Mouse (Mus musculus): ENCODE results near the gene Igsf21. TPM values are rescaled to one million over a fixed set of nuclear protein-coding genes. Genes with fewer than 3 reads are reported as not detected.

The Igsf21 gene
- polyA plus RNA-seq, 1 experiment from 2014 or later = 1.4 TPM

DNA sequence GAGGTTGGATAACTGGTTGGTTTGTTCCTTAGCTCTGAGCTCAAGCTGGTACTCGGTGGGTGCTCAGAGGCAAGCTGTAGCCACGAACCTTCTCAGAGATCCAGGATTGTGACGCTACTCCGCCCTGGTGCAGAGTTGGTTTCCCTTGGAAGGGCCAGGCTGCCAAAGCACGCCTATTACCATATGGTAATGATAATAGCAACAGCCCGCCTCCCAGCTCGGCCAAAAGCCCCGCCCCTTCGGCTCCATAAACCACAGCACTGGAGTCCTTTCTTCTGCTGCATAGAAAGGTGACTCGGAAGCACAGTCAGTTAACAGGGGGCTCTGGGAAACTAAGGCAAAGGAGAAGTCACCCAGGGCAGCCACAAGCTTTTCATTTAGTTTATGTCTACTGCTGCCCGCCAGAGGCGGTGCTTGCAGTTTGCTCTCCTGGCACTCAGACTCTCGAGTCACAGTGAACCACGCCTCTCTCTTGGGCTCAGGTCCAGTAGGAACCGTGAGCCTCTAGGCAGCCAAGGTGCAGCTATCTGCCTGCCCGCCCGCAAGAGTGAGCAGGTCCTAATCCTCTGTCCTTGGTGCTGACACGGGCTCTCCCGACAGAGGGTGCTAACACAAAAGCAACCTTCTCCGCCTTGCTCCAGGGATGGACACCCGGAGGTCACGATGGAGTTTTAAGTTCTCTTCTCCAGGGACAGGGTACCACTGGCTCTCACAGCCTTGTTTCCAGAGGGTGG is 2.6 kb upstream of the Igsf21 start:
- Histone ChIP-seq H3K4me1 (peaks cover 28% of the 10 kb centered on the region), H3K36me3 (no peaks in the 10 kb centered on the region), H3K4me2 (no peak overlapping the region), H3K27ac (no peak overlapping the region), H3K4me3 (replicated peaks) (no peak overlapping the region), H3K9me3 (replicated peaks) (no peaks in the 10 kb centered on the region), H3K9ac (no peak overlapping the region), H3K27me3 (peaks cover 92% of the 10 kb centered on the region)
- WGBS = 4% methylated on average over 22 of the region's 22 CpGs
- ATAC-seq (replicated peaks; ENCODE audit: low FRiP score) = no peak

DNA sequence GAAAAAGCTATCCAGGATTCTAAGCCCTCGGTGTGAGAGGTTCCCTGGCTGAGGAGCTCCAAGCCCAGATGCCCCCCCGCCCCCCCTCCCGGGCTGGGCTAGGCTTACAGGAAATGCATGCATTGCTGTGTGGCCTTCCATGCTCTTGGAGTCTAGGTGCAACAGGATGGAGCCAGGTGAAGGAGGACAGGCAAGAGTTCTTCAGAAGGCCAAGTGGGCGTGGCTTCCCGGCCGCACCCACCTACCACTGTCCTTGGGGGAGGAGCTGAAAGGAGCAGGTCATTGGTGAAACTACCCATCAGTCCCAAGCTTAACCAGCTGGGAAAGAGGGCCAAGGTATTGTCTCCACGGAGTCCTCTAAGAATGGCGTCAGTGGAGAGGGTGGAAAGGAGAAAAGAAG is 1.8 kb upstream of the Igsf21 start:
- Histone ChIP-seq H3K27me3 (peaks cover 96% of the 10 kb centered on the region), H3K9me3 (replicated peaks) (no peaks in the 10 kb centered on the region), H3K36me3 (no peaks in the 10 kb centered on the region), H3K4me1 (peaks cover 36% of the 10 kb centered on the region), H3K4me3 (replicated peaks) (no peak overlapping the region), H3K27ac (no peak overlapping the region), H3K9ac (no peak overlapping the region), H3K4me2 (no peak overlapping the region)
- 2% methylated on average over 8 of the region's 8 CpGs for WGBS
- ATAC-seq (replicated peaks; ENCODE audit: low FRiP score) = no peak

DNA sequence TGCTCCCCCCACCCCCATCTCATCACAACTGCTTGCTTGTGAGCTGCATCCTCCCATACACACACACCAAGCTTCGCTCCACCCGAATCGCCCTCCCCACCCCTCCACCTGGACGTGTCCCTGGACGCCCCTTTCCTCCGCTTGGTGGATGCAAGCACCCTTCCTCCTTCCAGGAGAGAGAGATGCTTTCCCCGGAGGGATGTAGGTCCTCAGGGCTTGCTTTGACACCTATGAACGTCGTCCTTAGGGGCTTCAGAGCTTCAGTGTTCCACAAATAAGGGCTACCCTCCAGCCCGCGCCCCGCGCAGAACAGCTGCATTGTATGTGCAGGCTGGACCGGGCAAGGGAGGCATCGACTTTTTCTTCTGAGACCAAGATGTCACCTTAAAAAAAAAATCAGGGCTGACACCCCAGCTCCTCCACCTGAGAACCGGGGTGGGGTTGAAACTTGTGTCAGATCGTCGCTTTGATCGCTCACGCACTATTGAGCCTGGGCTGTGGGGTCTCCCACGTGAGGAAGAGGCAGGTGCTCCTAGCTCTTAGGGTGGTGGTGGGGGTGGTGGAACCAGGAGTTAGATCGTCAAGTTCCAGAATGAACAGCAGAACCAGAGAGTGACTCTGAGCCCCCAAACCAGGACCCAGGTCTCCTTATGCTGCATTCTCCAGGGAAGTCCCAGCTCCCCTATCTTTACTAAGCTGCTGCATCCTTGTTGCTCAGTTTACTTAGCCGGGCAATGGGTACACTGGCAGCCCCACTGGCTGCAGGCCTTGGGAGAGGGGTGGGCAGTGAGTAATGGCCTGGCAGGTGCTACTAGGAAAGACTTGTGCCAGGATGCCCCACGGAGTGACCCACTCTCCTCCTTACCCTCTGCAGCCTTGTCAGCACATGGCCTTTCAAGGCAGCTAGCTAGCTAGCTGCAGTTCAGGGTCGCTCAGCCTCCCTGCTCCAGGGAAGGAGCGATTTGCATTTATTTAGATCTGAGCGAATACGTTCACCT is 721 bp upstream of the Igsf21 start:
- Histone ChIP-seq H3K4me2 (peak overlapping the region; percentile 57), H3K27me3 (peaks cover 99% of the 10 kb centered on the region), H3K9ac (no peak overlapping the region), H3K36me3 (no peaks in the 10 kb centered on the region), H3K4me1 (peaks cover 44% of the 10 kb centered on the region), H3K4me3 (replicated peaks) (peak overlapping the region; percentile 37; the same call in 1 of the 2 replicates), H3K9me3 (replicated peaks) (no peaks in the 10 kb centered on the region), H3K27ac (no peak overlapping the region)
- ATAC-seq (replicated peaks; ENCODE audit: low FRiP score) = no peak
- WGBS = 7% methylated on average over 28 of the region's 28 CpGs

DNA sequence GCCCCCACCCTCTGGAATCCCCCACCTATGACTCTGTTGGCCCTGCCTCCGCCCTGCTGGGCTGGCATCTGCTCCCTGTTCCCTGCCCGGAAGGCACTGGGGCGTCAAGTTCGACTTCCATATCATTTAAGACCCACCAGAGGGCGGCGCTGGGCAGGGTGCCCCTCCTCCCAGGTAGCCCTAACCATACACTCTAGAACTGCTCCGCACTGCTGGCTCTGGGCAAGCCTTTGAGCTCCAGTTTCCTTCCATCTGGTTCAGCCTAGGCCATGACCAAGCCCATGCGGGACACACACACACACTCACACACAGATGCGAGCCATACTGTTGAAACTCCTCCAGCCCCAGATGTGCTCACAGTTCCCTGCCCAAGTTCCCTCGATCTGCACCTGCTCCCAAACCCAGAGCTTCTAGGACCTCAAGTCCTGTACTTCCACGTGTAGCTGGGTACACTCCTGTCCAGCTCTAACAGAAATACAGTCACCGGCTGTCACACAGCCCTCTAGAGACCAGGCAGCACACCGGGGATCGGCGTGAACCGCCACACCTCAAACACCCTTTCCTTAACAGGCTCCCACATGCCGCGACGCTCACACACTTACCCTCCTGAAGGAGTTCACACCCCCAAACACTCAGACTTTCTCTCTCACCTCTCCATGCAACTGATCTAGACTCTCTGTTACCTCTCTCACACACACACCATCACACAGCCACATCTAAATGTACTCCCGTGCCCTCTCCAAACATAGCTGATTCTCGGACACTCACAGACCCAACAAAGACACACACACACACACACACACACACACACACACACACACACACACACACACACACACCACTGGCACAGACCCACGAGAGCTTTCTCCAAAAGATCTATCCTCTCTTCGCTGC is 1.1 kb downstream of the Igsf21 start:
- Histone ChIP-seq H3K9ac (no peak overlapping the region), H3K4me2 (peak overlapping the region; percentile 57), H3K4me1 (peaks cover 44% of the 10 kb centered on the region), H3K27me3 (peaks cover 98% of the 10 kb centered on the region), H3K4me3 (replicated peaks) (peak overlapping the region; percentile 37), H3K36me3 (no peaks in the 10 kb centered on the region), H3K9me3 (replicated peaks) (no peaks in the 10 kb centered on the region), H3K27ac (no peak overlapping the region)
- WGBS = 1% methylated on average over 23 of the region's 23 CpGs
- 0 out of 2 replicates have a peak, but pooled peaks have one; percentile 24 for ATAC-seq (replicated peaks; ENCODE audit: low FRiP score)

DNA sequence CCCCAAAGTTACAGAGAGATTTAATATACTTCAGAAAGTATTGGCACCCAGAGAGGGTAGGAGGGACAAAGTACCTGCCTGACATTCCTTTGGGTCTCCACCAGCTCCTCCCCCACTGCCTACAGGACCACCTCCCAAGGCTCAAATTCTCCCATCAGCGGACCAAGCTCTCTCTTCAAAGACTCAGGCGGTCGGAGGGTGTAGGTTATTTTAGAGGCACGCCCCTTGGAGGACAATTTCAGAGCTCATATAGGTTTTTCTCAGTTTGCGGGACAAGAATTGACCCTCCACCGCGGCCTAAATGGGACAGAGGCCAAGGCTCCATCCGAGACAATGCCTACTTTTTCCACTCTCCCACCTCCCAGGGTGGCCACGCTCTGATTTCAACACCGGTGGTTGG is 1.7 kb downstream of the Igsf21 start:
- 1% methylated on average over 10 of the region's 10 CpGs for WGBS
- no peaks in the 10 kb centered on the region for H3K36me3 ChIP-seq
- H3K9ac ChIP-seq = no peak overlapping the region
- peaks cover 94% of the 10 kb centered on the region for H3K27me3 ChIP-seq
- no peak for ATAC-seq (replicated peaks; ENCODE audit: low FRiP score)
- H3K4me3 ChIP-seq (replicated peaks) = no peak overlapping the region; the same call in 1 of the 2 replicates
- H3K4me2 ChIP-seq = peak overlapping the region; percentile 40
- H3K4me1 ChIP-seq = peaks cover 44% of the 10 kb centered on the region
- H3K9me3 ChIP-seq (replicated peaks) = no peaks in the 10 kb centered on the region
- H3K27ac ChIP-seq = no peak overlapping the region

DNA sequence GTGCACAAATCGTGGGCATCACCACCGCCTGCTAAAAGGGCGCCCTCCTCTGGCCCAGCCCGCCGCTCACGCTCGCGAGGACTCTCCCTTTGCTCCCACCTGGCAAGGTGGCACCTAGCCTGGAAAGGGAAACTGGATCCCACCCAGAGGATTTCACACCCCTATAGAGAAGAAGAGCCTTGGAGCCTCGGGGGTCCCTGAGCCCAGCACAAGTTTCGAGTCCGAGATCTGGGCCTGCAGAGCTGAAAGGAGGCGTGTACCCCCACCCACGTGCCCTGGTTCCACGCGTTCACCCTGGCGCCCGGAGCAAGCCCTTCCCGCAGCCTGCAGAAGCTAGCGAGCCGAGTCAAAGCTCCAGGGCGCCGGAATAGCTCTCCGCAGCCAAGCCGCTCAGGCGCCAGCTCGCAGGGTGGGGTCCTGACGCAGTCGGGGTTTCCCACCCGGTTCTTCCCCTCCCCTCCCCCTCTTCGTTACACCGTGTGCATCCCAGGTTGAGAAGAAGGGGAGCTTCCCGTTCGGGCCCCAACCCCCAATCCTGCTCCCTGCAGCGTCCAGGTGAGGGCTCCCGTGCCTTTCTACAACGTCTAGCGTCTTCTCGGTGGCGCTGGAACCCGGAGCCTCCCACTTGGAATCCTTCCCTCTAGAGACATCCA is 2.3 kb downstream of the Igsf21 start:
- Histone ChIP-seq H3K9me3 (replicated peaks) (no peaks in the 10 kb centered on the region), H3K36me3 (no peaks in the 10 kb centered on the region), H3K4me3 (replicated peaks) (peak overlapping the region; percentile 12), H3K4me2 (peak overlapping the region; percentile 40), H3K4me1 (peaks cover 44% of the 10 kb centered on the region), H3K27me3 (peaks cover 93% of the 10 kb centered on the region), H3K27ac (no peak overlapping the region), H3K9ac (no peak overlapping the region)
- 3% methylated on average over 40 of the region's 40 CpGs for WGBS
- ATAC-seq (replicated peaks; ENCODE audit: low FRiP score) = no peak

DNA sequence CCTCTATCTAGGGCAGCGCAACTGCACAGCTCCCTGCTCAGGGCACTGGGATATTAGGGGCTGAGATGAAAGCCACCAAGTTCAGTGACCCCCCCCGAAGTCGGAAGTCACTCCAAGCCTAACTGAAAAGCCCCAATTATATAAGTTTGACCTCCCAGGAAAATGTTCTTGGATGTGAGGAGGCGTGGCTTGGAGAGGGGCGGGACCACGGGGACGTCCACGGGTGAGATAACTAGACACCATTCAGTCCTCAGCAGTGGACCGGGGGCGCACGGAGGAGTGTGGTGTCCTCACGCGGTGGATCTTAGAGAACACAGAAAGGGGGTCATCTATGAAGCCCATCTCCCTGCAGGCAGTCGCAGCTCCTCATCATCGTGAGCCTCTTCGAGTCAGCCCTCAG is 3.4 kb downstream of the Igsf21 start:
- Histone ChIP-seq H3K4me1 (peaks cover 44% of the 10 kb centered on the region), H3K4me2 (peak overlapping the region; percentile 17; the same call in 1 of the 2 replicates), H3K4me3 (replicated peaks) (no peak overlapping the region), H3K9ac (no peak overlapping the region), H3K27me3 (peaks cover 87% of the 10 kb centered on the region), H3K36me3 (no peaks in the 10 kb centered on the region), H3K27ac (no peak overlapping the region), H3K9me3 (replicated peaks) (no peaks in the 10 kb centered on the region)
- no peak for ATAC-seq (replicated peaks; ENCODE audit: low FRiP score)
- 8% methylated on average over 16 of the region's 16 CpGs for whole genome bisulfite sequencing

DNA sequence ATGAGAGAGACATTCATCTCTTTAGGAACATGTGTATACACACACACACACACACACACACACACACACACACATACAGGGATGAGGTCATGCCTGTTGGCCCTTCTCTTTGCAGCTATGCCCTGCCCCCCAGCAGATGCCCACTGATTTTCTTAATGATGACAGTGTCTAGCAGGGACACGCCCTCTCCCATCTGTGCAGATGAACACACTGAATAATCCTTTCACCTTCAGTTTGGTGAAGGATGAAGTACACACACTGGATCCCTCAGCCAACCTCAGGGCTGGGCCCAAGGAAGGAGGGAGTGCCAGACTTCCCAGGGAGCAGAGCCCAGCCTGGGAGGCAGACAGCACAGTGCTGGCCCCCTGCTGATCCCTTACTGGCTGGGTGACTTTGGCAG is 4.3 kb downstream of the Igsf21 start:
- H3K4me3 ChIP-seq (replicated peaks) = no peak overlapping the region
- ATAC-seq (replicated peaks; ENCODE audit: low FRiP score) = no peak
- peaks cover 82% of the 10 kb centered on the region for H3K27me3 ChIP-seq
- peaks cover 47% of the 10 kb centered on the region for H3K4me1 ChIP-seq
- H3K27ac ChIP-seq = no peak overlapping the region
- no peak overlapping the region for H3K9ac ChIP-seq
- no peak overlapping the region for H3K4me2 ChIP-seq
- 89% methylated on average over 1 of the region's 1 CpGs for WGBS
- H3K36me3 ChIP-seq = no peaks in the 10 kb centered on the region
- no peaks in the 10 kb centered on the region for H3K9me3 ChIP-seq (replicated peaks)

DNA sequence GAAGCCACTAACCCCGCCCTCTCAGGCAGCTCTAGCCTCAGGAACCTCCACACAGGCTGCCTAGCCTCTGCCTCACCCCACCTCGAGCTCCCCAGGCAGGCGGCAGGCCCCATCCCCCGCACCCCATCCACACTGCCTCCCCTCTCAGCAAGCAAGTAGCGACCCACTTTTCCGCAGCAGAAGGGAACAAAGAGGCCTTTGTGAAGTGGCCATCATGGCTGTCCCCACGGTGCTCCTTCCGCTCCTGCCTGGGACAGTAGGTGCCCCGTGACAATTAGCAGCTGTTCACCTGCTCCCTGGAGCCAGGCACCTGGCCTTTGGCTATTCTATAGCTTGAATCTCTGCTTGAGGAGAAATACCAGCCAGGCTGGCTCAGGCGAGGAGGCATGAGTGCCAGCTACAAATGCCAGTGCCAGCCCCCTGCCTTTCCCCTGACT is 9.3 kb downstream of the Igsf21 start:
- Histone ChIP-seq H3K9me3 (replicated peaks) (no peaks in the 10 kb centered on the region), H3K36me3 (no peaks in the 10 kb centered on the region), H3K4me3 (replicated peaks) (no peak overlapping the region), H3K4me2 (no peak overlapping the region), H3K27me3 (peaks cover 45% of the 10 kb centered on the region), H3K4me1 (0 out of 2 replicates have a peak, but pooled peaks cover 5% of the 10 kb centered on the region), H3K9ac (no peak overlapping the region), H3K27ac (no peak overlapping the region)
- ATAC-seq (replicated peaks; ENCODE audit: low FRiP score) = no peak
- 20% methylated on average over 9 of the region's 10 CpGs for WGBS

DNA sequence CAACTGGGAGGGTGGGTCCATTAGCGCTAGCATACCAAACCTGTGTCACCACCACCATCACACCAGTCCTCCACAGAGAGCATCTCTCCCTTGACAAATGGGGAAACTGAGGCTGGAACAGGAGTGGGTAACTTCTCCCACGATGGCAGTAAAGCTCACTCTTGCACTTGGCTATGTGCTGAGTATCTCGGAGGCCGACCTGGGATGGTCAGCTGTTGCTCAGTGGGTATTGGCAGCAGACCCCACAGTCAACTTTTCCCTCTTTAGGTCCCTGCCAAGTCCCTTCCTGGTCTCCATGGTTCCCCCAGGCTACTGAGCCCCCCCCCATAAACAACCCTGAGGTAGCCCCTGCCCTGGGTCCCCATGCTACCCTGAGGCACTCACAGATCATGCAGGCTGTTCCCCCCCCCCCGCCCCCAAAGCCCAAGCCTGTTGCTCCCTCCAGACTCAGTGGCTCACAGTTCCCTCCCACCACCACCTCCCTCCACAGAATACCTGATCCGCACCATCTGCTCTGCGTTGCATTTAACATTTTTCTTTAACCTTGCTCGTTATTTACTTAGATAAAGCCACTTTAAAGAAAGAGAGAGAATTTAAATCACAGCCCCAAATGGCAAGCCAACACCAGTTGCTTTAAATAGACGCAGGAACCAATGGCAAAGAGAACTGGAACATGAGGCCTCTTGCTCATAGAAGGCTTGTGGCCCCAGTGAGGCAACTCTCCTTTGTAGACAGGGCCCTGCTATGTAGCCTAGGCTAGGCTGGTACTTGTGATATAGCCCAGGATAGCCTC is 11.0 kb downstream of the Igsf21 start:
- H3K36me3 ChIP-seq = no peaks in the 10 kb centered on the region
- no peak for ATAC-seq (replicated peaks; ENCODE audit: low FRiP score)
- H3K4me3 ChIP-seq (replicated peaks) = no peak overlapping the region
- no peaks in the 10 kb centered on the region for H3K9me3 ChIP-seq (replicated peaks)
- H3K9ac ChIP-seq = no peak overlapping the region
- H3K27ac ChIP-seq = no peak overlapping the region
- peaks cover 40% of the 10 kb centered on the region for H3K27me3 ChIP-seq
- H3K4me1 ChIP-seq = 0 out of 2 replicates have a peak, but pooled peaks cover 5% of the 10 kb centered on the region
- H3K4me2 ChIP-seq = no peak overlapping the region
- WGBS = 67% methylated on average over 9 of the region's 9 CpGs

Measured in kidney, embryonic 15.5 days (tissue).